ENCODE assay signal across 17 mouse cellular contexts in genomic region chr3:57732206-57732915, GRCm38 (mm10). TPM values are rescaled to one million over a fixed set of nuclear protein-coding genes. Genes with fewer than 3 reads are reported as not detected.
"Had no signal": no experiment of that assay in that cellular context is flagged by ENCODE, and none has a peak within 500 bp of the region (broad histone marks: within the 10 kb centered on the region; RNA-seq: fewer than 3 reads in every experiment).

No protein-coding gene starts in this region.

- DNase-seq: gastrocnemius, postnatal 14 days; gastrocnemius, postnatal 36 days; heart, adult 18-20 months; heart, postnatal 10 days; heart, postnatal 4 days; kidney, adult 18-20 months; kidney, adult 8-10 months; kidney, postnatal 10 days; kidney, postnatal 25 days; kidney, postnatal 4 days; left cerebral cortex, postnatal 4 days had no signal

RNA-seq across cellular contexts. Expression of gene Ankub1, which starts 39.8 kb away (rescaled TPM):
- total RNA-seq: gastrocnemius, adult 18-20 months; gastrocnemius, adult 8-10 months; gastrocnemius, postnatal 14 days; gastrocnemius, postnatal 36 days; granulocyte monocyte progenitor cell, adult 5-6 weeks; heart, adult 18-20 months; heart, adult 8-10 months; heart, postnatal 10 days; heart, postnatal 25 days; heart, postnatal 4 days; left cerebral cortex, postnatal 10 days had no signal
